ENCODE assay signal across 11 mouse cellular contexts in genomic region chr11:57522046-57522445, GRCm38 (mm10). TPM values are rescaled to one million over a fixed set of nuclear protein-coding genes. Genes with fewer than 3 reads are reported as not detected.
DNase-seq lines count a peak whose midpoint lies in the region; ATAC-seq and TF ChIP-seq lines count a peak whose summit lies in the region.
"Had no signal": no experiment of that assay in that cellular context is flagged by ENCODE, and none has a peak within 500 bp of the region (broad histone marks: within the 10 kb centered on the region; RNA-seq: fewer than 3 reads in every experiment).

No protein-coding gene starts in this region.

- H3K9me3 ChIP-seq in forebrain, postnatal 0 days (ENCODE audit: low read length), result no peaks in the 10 kb centered on the region
- H3K9me3 ChIP-seq in kidney, embryonic 15.5 days (replicated peaks), result no peaks in the 10 kb centered on the region
- H3K9me3 ChIP-seq: hindbrain, embryonic 12.5 days had no signal

- no peak for TF ChIP-seq CTCF in forebrain, postnatal 0 days (IDR thresholded peaks at IDR 0.05; ENCODE audit: low read depth)

- intact Hi-C loops in heart, postnatal 25 days (cut with DNase I), result no loop called here
- intact Hi-C loops in gastrocnemius, postnatal 14 days (cut with DNase I; ENCODE audit: low total_unique reads), result no loop called here

- no peak overlapping the region for H3K27ac ChIP-seq in forebrain, postnatal 0 days (ENCODE audit: low read depth, low read length)
- H3K27ac ChIP-seq in kidney, embryonic 15.5 days, result no peak overlapping the region
- H3K27ac ChIP-seq: hindbrain, embryonic 12.5 days had no signal

- H3K36me3 ChIP-seq in forebrain, postnatal 0 days (ENCODE audit: insufficient read depth), result no peaks in the 10 kb centered on the region
- H3K36me3 ChIP-seq in kidney, embryonic 15.5 days, result peaks cover 26% of the 10 kb centered on the region
- H3K36me3 ChIP-seq: hindbrain, embryonic 12.5 days had no signal

- H3K4me3 ChIP-seq in forebrain, postnatal 0 days (ENCODE audit: low read depth, low read length), result no peak overlapping the region
- H3K4me3 ChIP-seq in kidney, embryonic 15.5 days (replicated peaks), result no peak overlapping the region
- H3K4me3 ChIP-seq: hindbrain, embryonic 12.5 days had no signal

- H3K27me3 ChIP-seq in forebrain, postnatal 0 days (ENCODE audit: insufficient read depth, low read length), result no peaks in the 10 kb centered on the region
- H3K27me3 ChIP-seq in kidney, embryonic 15.5 days, result no peaks in the 10 kb centered on the region
- H3K27me3 ChIP-seq: hindbrain, embryonic 12.5 days had no signal

- H3K9ac ChIP-seq in forebrain, postnatal 0 days, result no peak overlapping the region
- no peak overlapping the region for H3K9ac ChIP-seq in kidney, embryonic 15.5 days
- H3K9ac ChIP-seq: hindbrain, embryonic 12.5 days; lung, embryonic 14.5 days had no signal

- WGBS in forebrain, postnatal 0 days, result 48% methylated on average over 7 of the region's 7 CpGs
- WGBS in kidney, embryonic 15.5 days, result 86% methylated on average over 7 of the region's 7 CpGs

- peak; percentile 89 for DNase-seq in heart, adult 11 months
- no peak for DNase-seq in heart, postnatal 25 days (ENCODE audit: low spot score)
- DNase-seq in forebrain, postnatal 0 days, result peak; percentile 93
- DNase-seq in layer of hippocampus, adult 18-20 months (ENCODE audit: low spot score in 2 of 2), result peak; percentile 76 to 92
- DNase-seq in right cerebral cortex, adult 18-20 months, result peak; percentile 51
- no peak for DNase-seq in c-Kit-positive CD71-positive TER-119-positive erythroid progenitor cells, embryonic 14.5 days (ENCODE audit: low spot score)
- DNase-seq in gastrocnemius, postnatal 14 days, result no peak
- DNase-seq: lung, embryonic 14.5 days; thymus, postnatal 36 days had no signal

- H3K4me1 ChIP-seq in forebrain, postnatal 0 days (ENCODE audit: insufficient read depth), result peaks cover 20% of the 10 kb centered on the region
- H3K4me1 ChIP-seq in kidney, embryonic 15.5 days, result peaks cover 28% of the 10 kb centered on the region; the same call in 1 of the 2 replicates

- ATAC-seq in forebrain, postnatal 0 days, result peak; percentile 90
- ATAC-seq in kidney, embryonic 15.5 days (replicated peaks; ENCODE audit: low FRiP score), result no peak

- no peak overlapping the region for H3K4me2 ChIP-seq in forebrain, postnatal 0 days (ENCODE audit: low read depth)
- H3K4me2 ChIP-seq in kidney, embryonic 15.5 days, result no peak overlapping the region
- H3K4me2 ChIP-seq: hindbrain, embryonic 12.5 days; lung, embryonic 14.5 days had no signal

RNA-seq across cellular contexts. Expression of gene Mfap3, which starts 3.6 kb away (rescaled TPM):
- 10 to 100 TPM; 13.3 to 13.7 TPM for total RNA-seq in heart, postnatal 25 days (2021)
- total RNA-seq in forebrain, postnatal 0 days (2014; rRNA removed), result 40.7 and 49.9 TPM in 2 replicates
- 33.2 and 52.9 TPM in 2 replicates for polyA plus RNA-seq in forebrain, postnatal 0 days (2015; fragmentation: Nextera tagmentation; extraction: Ambion mirVana)
- total RNA-seq in layer of hippocampus, adult 18-20 months (2021), result 10 to 100 TPM; 29.0 to 30.9 TPM
- 46.6 and 50.0 TPM in 2 replicates for polyA plus RNA-seq in kidney, embryonic 15.5 days (2015; fragmentation: Nextera tagmentation; extraction: Ambion mirVana)
- total RNA-seq in gastrocnemius, postnatal 14 days (2021), result 10 to 100 TPM; 10.7 to 12.9 TPM

RNA-seq across cellular contexts. Expression of gene Fam114a2, which starts 3.6 kb away (rescaled TPM):
- total RNA-seq in heart, postnatal 25 days (2021), result 10 to 100 TPM; 39.1 to 41.9 TPM
- total RNA-seq in forebrain, postnatal 0 days (2014; rRNA removed), result 43.6 and 43.7 TPM in 2 replicates
- 51.0 and 61.0 TPM in 2 replicates for polyA plus RNA-seq in forebrain, postnatal 0 days (2015; fragmentation: Nextera tagmentation; extraction: Ambion mirVana)
- total RNA-seq in layer of hippocampus, adult 18-20 months (2021), result 10 to 100 TPM; 36.5 to 40.3 TPM
- 81.7 and 84.0 TPM in 2 replicates for polyA plus RNA-seq in kidney, embryonic 15.5 days (2015; fragmentation: Nextera tagmentation; extraction: Ambion mirVana)
- 10 to 100 TPM; 41.0 to 43.2 TPM for total RNA-seq in gastrocnemius, postnatal 14 days (2021)

Comparison
In these comparisons a context has a peak if more than half of its experiments do, and no peak if none do; other contexts are left out.
1. DNase-seq: peak in heart, adult 11 months (single experiment), forebrain, postnatal 0 days (single experiment), layer of hippocampus, adult 18-20 months (2 of 2) and right cerebral cortex, adult 18-20 months (single experiment); none in heart, postnatal 25 days (single experiment), c-Kit-positive CD71-positive TER-119-positive erythroid progenitor cells, embryonic 14.5 days (single experiment) and gastrocnemius, postnatal 14 days (single experiment).